Mouse (Mus musculus): ENCODE data around the gene Arhgap30. TPM values are rescaled to one million over a fixed set of nuclear protein-coding genes. Genes with fewer than 3 reads are reported as not detected.
A peak's percentile ranks its signal among the peaks of the same experiment; 100 is the strongest.

Gene Arhgap30
- total RNA-seq (2021) = 1 to 10 TPM; 2.7 to 2.9 TPM

DNA sequence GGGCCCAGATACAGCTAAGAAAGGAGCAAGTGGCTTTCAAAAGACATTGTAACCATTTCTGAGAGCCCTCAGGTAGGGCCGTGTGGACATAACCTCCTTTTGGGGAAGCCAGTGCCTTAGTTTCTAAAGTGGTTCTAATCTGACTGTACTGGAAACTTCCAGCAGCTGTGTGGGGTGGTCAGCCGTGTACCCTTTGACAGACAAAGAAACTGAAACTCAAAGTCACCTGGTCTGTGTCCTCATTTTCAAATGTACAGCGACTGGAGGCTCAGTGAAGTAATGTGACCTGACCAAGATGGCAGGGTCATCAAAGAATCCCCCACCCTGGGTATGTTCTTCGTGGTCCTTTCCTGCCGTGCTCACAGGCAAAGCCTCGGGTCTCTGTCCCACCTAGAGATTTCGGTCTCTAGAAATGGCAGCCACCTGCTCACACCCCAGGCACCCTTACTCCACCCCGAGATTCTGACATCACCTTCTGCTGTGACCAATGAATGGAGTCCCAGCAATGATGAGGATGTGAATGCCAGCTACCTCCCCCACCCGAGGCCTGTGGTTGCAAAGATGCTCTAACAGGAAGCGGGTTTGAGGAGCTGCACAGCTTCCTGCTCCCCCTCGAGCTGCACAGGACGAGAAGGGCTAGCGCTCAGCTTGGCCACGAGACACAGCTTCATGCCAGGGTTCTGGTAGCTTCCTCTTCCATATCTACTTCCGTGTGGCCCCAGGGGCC, at the start of gene Arhgap30:
Arhgap30 (plus strand) TSS at position 579 of the 727 bp plus-strand sequence.
- intact Hi-C loops (cut with DNase I) = no loop called here
- peak in 1 of 2 experiments; percentile 44 for DNase-seq

DNA sequence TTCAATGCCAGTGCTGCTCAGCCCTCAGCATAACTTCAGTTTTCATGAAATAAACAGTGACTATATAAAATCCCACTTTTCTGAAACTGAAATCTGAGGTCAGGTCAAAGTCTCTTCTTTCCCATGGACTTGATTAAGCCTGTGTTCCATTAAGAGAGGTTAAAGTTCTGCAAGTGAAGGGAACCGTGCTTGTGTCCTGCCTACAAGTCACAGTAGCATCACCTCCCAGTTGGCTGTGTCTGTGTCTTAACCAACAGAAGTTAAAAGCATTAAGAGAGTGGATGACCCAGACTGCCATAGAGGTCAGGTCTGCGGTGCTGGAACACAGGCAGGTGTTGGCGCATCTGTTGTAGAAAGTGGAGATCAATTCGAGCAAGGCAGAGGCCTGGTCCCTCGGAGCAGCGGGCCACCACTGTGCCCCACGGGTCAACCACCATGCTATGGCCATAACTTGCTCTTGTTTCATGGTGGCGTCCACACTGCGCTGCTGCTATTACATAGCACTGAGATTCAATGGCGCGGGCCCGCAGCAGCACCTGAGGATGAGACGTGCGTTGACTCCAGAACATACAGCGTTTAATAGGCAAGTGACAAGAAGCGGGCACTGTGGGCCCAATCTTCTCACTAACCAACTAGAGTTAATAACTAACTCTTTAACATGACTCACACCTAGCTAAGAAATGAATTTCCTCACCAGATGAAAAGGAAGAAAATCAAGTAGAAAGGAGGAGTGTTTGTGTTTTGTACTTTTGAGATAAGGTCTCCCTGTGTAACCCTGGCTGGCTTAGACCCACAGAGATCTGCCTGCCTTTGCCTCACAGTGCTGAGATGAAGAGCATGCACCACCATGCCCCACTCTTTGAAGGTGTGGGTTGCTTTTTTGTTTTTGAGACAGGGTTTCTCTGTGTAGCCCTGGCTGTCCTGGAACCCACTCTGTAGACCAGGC, 46.2 kb upstream of the Arhgap30 start:
- DNase-seq = no peak
- intact Hi-C loops (cut with DNase I) = no loop called here

DNA sequence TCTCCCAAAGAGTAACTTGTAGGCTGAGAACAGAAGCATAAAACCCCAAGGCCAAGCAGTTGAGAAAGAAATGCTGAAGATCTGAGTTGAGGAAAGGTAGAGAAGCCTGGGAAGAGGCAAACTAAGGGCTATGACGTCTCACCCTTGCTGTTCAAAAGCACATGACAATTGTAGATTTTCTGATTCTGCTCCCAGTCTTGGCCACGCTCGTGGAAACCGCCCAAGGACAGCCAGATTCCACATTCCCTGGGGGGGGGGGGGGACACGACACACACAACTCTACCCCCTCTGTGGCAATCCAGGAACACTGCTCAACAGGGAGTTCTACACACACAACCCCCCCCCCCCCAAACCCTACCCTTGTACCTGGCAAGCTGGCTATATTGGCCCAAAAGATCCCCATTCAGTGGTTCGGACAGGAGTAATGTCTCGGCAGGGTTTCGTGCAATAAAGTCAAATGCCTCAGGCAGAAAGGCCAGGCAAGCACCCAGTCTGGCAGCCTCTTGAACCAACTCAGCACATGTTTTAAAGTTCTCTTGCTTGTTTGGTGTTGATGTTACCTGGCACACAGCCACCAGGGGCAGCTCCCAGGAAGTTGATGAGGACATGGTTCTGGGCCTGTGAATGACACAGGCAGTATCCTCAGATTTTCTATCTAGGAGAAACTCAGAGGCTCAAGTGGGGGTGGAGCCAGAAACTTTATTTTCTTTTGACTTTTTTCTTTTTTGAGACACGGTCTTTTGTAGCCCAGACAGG, 44.7 kb upstream of the Arhgap30 start:
- intact Hi-C loops (cut with DNase I) = no loop called here
- no peak for DNase-seq

DNA sequence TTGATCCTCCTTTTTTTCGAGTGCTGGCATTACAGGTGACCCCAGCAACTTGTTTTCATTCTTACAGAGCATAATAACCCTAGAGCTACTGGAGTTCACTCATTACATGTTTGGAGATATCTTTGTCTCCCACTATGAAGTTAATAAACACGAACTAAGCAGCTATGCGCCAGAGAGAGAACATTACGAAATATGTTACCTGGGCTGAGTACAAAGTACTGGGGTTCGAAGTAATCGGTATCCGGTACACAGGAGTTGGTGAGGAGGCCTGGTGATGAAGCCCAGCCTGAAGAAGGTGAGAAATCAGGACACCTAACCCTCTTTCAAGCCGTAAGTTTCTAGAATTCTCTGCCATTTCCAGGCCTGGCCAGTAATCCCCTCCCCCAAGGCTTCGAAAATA, 44.0 kb upstream of the Arhgap30 start:
- DNase-seq = no peak
- intact Hi-C loops (cut with DNase I) = loop anchor here (1.0 kb wide), 1 partner anchor 14 kb away; no protein-coding TSS in a partner anchor

DNA sequence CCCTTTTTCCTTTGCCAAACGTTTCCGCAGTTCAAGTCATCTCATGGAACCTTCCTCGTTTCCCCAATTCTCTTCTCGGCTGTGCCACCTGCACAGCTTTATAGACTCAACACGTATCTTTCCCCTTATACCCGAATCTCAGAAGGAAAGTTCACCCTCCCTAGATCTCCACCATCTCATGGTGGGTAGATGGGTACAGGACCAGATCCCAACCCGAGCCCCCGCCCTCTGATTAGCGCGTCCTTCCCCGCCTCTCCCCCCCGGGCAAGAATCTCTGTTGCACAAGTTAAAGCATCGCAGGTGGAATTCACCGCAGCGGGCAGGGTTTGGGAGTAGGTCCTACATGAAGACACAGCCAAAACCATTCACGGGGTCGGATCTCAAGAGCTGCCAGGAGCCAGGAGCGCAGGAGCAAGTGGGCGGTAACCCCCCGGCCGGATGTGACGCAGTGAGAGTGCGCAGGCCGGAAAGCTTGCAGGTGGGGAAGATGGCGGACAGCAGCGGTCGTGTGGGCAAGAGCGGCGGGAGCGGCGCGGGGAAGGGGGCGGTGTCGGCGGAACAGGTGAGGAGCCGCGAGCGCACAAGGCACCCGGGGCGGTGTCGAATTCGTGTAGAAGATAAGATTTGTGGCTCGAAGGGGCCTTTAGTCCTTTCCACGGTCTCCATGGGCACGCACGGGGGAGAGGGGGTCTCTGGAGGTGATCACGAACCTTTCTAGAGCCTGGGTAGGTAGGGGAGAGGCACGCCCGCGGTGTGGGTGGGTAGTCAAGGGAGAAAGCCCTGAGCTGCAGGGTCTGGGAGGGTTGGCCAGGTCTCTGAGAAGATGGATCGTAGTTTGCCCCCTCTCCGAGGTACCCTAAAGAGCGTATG, 43.3 kb upstream of the Arhgap30 start, which contains the start of the genes Nit1 and Pfdn2:
Nit1 (minus strand) TSS at position 422 of the 870 bp plus-strand sequence.
Pfdn2 (plus strand) TSS at position 446 of the 870 bp plus-strand sequence.
- intact Hi-C loops (cut with DNase I) = loop anchor here (1.0 kb wide), 1 partner anchor 15 kb away; no protein-coding TSS in a partner anchor

DNA sequence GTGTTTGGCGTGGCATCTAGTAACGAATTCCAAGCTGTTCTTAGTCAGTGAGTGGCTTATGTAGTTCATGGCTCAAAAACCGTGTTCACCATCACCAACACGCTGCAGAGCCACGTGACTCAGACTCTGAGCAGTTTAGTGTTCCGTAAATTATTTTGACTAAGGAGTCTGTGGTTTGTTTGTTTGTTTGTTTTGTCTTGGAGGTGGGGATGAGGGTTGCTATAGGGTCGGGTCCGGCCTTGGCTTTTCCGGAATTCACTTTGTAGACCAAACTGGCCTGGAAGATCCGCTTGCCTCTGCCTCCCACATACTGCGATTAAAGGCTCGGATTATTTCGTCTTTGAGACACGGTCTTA, 42.7 kb upstream of the Arhgap30 start:
- intact Hi-C loops (cut with DNase I) = no loop called here

More for the DNA sequence above, 43.3 kb upstream of the Arhgap30 start, which contains the start of the genes Nit1 and Pfdn2:
- peak; percentile 88 to 91 for DNase-seq

DNA sequence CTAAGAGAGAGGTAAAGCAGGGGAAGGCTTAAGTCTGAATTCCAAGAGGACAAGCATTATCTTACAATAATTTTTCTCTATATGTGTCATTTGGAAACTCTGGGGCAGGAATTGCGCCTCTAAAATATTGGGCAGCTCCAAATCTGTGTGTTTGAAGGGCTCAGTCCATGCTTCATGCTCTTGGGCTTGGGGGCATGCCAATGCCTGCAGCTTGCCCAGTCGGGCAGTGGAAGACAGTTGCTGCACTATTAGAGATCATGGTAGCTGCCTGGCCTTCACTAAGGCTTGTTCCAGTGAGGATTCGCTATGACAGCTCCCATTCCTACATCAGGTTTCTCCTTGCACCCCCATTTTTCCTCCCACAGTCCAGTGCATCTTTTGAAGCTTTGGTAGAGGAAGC, 40.1 kb upstream of the Arhgap30 start:
- no peak for DNase-seq
- intact Hi-C loops (cut with DNase I) = no loop called here

More for the DNA sequence above, 42.7 kb upstream of the Arhgap30 start:
- no peak for DNase-seq

DNA sequence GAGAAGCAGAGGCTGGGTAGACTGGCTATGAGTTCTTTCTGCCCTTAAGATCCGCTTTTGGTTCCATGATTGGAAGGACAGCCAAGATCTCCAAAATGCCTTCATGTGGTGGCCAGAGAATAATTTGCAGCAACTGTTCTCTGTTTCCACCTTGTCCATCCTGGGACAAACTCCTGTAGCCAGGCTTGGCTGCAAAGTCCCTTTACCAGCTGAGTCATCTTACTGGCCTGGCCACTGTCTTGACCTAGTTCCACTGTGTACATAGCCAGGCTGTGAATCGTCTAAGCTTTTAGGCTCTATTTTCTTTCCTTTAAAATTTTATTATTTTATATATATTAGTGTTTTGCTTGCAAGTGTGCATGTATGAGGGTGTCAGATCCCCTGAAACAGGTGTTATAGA, 39.5 kb upstream of the Arhgap30 start:
- intact Hi-C loops (cut with DNase I) = no loop called here
- DNase-seq = no peak

DNA sequence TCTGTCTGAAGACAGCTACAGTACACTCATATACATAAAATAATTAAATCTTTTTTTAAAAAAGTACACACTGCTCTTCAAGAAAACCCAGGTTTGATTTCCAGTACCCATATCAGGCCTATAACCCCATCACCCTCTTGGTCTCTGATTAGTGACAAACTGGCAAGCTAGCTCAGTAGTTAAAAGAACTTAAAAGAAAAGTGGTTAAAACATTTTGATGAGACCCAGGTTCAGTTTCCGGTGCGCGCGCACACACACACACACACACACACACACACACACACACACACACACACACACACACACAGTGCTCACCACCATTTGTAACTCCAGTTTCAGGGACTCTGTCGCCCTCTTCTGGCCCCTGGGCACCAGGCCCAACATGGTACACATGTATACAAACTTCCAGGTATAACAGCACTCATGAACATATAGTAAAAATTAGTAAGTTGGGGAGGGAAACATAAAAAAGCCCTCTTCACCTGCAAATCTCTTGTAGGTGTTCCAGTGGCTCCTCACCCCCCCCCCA, 32.9 kb upstream of the Arhgap30 start:
- no peak for DNase-seq
- intact Hi-C loops (cut with DNase I) = loop anchor here (2.0 to 5.0 kb wide), 2 partner anchors 33 to 239 kb away; no protein-coding TSS in a partner anchor

DNA sequence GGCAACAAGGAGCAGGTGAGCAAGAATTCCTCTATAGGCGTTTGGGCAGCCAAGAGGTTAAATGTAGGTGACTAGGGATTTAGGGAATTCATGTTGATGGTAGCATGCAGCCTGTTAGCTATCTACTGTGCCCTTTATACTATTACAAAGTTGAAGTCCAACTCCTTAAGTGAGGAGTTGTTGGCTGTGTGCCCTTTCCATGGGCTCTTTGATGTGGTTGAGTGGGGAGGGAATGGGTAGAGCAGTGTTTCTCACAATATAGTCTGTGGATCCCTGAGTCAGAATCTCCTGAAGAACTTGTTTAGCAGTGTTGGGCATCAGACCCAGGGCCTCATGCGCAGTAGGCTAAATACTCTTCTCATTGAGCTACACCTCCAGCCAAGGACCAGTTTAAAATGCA, 31.9 kb upstream of the Arhgap30 start:
- intact Hi-C loops (cut with DNase I) = loop anchor here (2.0 to 5.0 kb wide), 2 partner anchors 34 to 240 kb away; no protein-coding TSS in a partner anchor
- DNase-seq = no peak

DNA sequence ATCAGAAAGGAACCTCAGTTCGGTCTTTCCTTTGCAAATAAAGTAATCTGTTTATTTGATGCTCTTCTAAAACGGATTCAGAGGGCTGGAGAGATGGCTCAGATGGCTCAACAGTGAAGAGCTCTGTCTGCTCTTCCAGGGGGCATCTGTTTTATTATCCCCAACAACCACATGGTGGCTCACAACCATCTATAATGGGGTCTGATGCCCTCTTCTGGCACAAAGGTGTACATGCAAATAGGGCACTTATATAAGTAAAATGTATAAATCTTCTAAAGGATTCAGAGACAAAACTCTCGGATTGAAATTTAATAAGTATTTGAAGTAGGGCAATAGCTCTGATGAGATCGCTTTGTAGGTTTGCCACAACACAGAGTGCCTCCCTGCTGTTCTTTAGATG, 30.3 kb upstream of the Arhgap30 start:
- no peak for DNase-seq
- intact Hi-C loops (cut with DNase I) = loop anchor here (2.0 to 5.0 kb wide), 2 partner anchors 208 to 241 kb away; no protein-coding TSS in a partner anchor

DNA sequence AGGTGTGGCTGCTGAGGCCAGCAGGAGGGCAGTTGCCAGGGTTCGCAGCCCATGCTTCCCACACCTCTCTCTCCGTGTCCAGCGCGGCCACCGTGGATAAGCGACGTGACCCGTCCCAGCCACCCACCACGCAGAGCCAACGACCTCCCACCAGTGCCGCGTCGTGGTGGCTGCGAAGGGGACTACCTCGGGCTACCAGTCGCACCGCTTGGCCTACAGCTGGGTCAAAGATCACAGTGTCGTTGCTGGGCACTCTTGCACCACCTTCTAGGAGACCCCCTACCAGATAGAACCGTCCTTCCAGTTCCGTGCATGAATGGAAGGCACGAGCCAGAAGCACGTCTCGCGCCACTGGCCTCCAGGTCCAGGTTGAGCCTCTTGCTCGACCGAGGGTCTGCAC, 28.5 kb upstream of the Arhgap30 start:
- no peak for DNase-seq
- intact Hi-C loops (cut with DNase I) = loop anchor here (2.0 kb wide), 1 partner anchor 51 kb away; the partner anchor contains the start of gene Usf1

DNA sequence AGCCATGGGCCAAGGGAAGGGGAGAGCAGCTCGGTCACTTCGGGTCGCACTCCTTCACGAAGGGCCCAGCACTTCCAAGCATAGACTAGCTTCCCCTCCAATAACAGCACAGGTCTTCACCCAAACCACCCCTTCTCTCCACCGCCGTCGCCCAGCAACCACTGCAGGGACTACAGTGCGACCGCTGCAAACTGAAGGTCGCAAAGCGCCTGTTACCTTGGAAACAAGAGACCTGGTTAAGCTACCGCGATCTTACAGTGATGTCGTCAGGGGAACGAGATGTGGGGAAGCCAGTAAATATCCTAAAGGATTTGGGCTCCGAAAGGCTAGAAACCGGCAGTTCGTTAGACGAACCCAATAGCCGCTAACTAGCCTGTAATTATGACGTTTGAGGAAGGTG, 28.1 kb upstream of the Arhgap30 start, which contains the start of gene Klhdc9:
Klhdc9 (minus strand) TSS at position 143 of the 400 bp plus-strand sequence.
- intact Hi-C loops (cut with DNase I) = loop anchor here (1.0 to 2.0 kb wide), 2 partner anchors 50 to 119 kb away; partner anchors contain the start of gene Usf1
- DNase-seq = peak; percentile 56 to 61

DNA sequence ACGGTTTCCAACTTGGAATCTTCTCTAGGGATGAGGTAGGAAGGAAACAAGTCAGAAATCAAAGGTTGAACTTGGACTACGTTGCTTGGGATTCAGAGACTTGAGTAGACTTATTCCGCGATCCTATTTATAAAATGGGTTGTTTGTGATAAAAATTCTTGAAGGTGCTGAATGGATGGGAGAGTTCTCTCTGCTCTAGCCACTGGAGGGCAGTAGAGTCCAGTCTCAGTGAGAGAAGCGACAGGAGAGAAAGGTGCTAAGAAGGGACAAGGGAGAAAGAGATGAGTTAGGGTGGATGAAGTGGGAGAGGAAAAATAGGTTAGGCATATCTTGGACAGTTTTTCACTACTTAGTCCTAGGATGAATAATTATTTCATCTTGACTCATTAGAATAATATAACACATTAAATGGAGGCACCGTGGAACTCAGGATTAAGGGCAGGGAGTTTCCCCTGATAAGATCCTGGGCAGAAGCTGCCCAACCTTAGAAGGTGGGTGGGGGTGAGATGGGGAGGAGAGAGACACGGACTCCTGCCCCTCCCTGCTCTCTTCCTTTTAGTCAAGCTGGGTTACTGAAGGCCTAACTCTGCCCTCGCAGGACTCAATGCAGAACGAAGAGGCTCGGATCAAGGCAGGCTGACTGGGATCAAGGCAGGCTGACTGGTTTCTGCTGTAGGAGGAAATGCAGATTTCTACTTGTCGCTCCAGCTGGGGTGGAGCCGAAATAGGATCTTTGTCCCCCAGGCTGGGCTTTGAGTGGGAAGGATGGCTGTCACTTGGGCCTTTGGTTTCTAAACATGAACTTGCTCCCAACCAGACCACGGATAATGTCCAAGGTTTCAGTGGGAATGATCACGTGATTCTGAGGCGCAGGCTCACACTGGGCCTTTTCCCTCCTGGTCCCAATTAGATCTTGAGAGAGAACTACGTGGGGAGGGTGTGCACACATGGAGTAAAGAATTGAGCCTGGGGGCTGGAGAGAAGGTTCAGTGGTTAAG, 27.3 kb upstream of the Arhgap30 start:
- intact Hi-C loops (cut with DNase I) = loop anchor here (1.0 to 2.0 kb wide), 2 partner anchors 49 to 118 kb away; partner anchors contain the start of gene Usf1
- peak; percentile 68 to 71 for DNase-seq

DNA sequence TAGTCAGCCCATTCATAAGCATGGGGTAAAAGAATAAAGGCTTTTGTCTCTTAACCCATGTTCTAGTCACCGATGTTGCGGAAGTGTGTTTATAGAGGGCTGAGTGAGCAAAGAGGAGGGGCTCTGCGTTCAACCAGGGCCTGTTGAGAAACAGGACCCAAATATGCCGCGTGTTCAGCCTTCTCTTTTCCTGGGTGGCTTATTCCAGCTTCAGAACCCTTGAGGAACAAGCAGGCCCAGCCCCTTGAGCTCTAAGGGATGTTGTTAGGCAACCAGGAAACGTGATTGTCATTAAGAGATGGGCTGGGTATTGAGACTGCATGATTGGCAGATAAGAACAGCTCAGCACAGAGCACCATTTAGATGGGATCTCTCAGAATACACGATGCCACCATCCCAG, 22.8 kb upstream of the Arhgap30 start:
- intact Hi-C loops (cut with DNase I) = no loop called here
- DNase-seq = no peak

DNA sequence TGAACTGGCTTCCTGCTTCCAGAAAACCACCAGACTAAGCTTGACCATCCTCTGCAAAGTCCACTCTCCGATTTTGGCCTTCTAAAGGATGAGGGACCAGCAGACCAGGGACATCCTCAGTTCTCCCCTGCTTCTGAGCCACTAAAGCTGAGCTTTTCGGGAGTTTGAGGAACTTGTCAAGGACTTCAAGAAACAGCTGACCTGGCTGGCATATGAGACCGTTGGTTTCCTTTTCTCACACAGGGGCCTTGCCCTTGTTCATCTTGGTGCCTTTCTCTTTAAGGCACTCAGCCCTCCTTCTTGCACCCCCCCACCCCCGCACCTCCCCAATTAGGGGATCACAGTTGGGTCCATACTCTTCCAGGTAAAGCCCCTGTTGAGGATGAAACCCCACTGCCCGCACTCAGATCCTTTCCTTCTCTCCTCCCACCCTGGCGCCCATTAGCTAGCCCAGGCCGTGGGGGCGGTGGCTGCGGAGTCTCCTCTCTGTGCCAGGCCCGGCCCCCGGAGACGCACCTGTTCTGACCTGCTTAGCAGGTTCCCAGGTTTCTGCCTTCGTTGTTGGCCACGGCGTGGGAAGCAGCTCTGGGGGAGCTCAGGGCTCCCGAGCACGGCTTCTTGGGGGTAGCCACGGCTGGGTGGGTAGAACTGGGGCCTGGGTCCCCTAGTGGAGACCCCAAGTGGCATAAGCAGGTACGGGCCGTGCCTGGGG, 18.8 kb upstream of the Arhgap30 start, which contains the start of gene Nectin4:
Nectin4 (plus strand) TSS at position 255 of the 712 bp plus-strand sequence.
- intact Hi-C loops (cut with DNase I) = no loop called here
- DNase-seq = no peak

DNA sequence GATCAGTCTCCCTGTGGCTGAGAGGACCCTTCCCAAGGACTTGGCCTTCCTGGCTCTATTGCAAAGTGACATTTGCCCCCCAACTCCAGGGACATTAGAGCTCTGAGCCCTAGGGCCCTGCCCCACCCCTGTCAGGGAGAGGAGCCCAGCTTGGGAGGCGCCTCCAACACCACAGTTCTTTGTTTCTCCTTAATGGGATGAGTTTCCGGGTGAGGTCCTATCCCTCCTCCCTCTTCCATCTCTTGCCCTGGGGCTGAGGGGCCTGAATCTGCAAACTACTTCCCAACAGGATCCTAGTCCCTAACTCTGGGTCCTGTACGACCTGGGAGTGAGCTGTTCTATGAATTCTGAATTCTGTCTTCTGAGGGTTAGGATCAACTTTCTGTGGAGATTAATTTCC, 15.9 kb upstream of the Arhgap30 start:
- intact Hi-C loops (cut with DNase I) = no loop called here

More for the DNA sequence above, 15.9 kb upstream of the Arhgap30 start:
- DNase-seq = no peak
